Comparison of ENCODE assay signal across 8 mouse cellular contexts in genomic region chr5:150152071-150152879, GRCm38 (mm10). TPM values are rescaled to one million over a fixed set of nuclear protein-coding genes. Genes with fewer than 3 reads are reported as not detected.
DNase-seq lines count a peak whose midpoint lies in the region; ATAC-seq and TF ChIP-seq lines count a peak whose summit lies in the region.

No protein-coding gene starts in this region.

- H3K4me1 ChIP-seq in forebrain, embryonic 16.5 days (replicated peaks; ENCODE audit: control insufficient read depth, insufficient read depth, low read length) = peaks cover 17% of the 10 kb centered on the region
- H3K4me1 ChIP-seq in limb, embryonic 12.5 days (replicated peaks) = peaks cover 8% of the 10 kb centered on the region; the same call in 1 of the 2 replicates

- WGBS in forebrain, embryonic 16.5 days = 63% methylated on average over 22 of the region's 22 CpGs
- WGBS in limb, embryonic 12.5 days = 52% methylated on average over 22 of the region's 22 CpGs

- no peak overlapping the region for H3K9ac ChIP-seq in forebrain, embryonic 16.5 days (replicated peaks; ENCODE audit: low read depth, low read length)
- no peak overlapping the region for H3K9ac ChIP-seq in limb, embryonic 12.5 days (replicated peaks)

- H3K36me3 ChIP-seq in forebrain, embryonic 16.5 days (ENCODE audit: control insufficient read depth, insufficient read depth) = no peaks in the 10 kb centered on the region
- no peaks in the 10 kb centered on the region for H3K36me3 ChIP-seq in limb, embryonic 12.5 days

- H3K27ac ChIP-seq in layer of hippocampus, adult 2 months = peak overlapping the region; percentile 95
- H3K27ac ChIP-seq in forebrain, embryonic 16.5 days (ENCODE audit: low read length) = peak overlapping the region; percentile 75
- H3K27ac ChIP-seq in limb, embryonic 12.5 days = no peak overlapping the region

- TF ChIP-seq CTCF in layer of hippocampus, adult 2 months (conservative IDR thresholded peaks at IDR 0.05) = no peak

- ATAC-seq in forebrain, embryonic 16.5 days = peak; percentile 49
- ATAC-seq in limb, embryonic 12.5 days (ENCODE audit: insufficient number of reproducible peaks, insufficient read depth, low FRiP score, low TSS enrichment, low read depth) = peak; percentile 91
- no peak for ATAC-seq in megakaryocyte, adult 5-6 weeks (ENCODE audit: poor library complexity, severe bottlenecking)

- H3K4me2 ChIP-seq in forebrain, embryonic 16.5 days (ENCODE audit: low read length) = no peak overlapping the region
- H3K4me2 ChIP-seq in limb, embryonic 12.5 days = peak overlapping the region; percentile 30; the same call in 1 of the 2 replicates

- peak in 1 of 2 experiments; percentile 56 for DNase-seq in layer of hippocampus, adult 2 months (ENCODE audit: low spot score in 2 of 2)
- DNase-seq in layer of hippocampus, adult 9-10 months (ENCODE audit: low spot score) = no peak
- DNase-seq in cerebellum, adult 9-11 months = peak; percentile 65
- peak; percentile 56 for DNase-seq in skeletal muscle tissue, adult 2 months (ENCODE audit: low read depth, low spot score)
- no peak for DNase-seq in ovary, adult 18-20 months (ENCODE audit: low spot score)

- H3K27me3 ChIP-seq in forebrain, embryonic 16.5 days (replicated peaks; ENCODE audit: control insufficient read depth, insufficient read depth, low read length) = no peaks in the 10 kb centered on the region
- H3K27me3 ChIP-seq in limb, embryonic 12.5 days = no peaks in the 10 kb centered on the region

- H3K9me3 ChIP-seq in forebrain, embryonic 16.5 days (ENCODE audit: control insufficient read depth, low read length) = no peaks in the 10 kb centered on the region
- H3K9me3 ChIP-seq in limb, embryonic 12.5 days = no peaks in the 10 kb centered on the region

- H3K4me3 ChIP-seq in layer of hippocampus, adult 2 months = peak overlapping the region; percentile 26; the same call in 1 of the 2 replicates
- no peak overlapping the region for H3K4me3 ChIP-seq in forebrain, embryonic 16.5 days (replicated peaks; ENCODE audit: low read length)
- H3K4me3 ChIP-seq in limb, embryonic 12.5 days (replicated peaks) = no peak overlapping the region; the same call in 1 of the 2 replicates

RNA-seq across cellular contexts. Expression of gene Fry, which starts 33.8 kb away (rescaled TPM):
- 100 to 1,000 TPM; 215 to 246 TPM for total RNA-seq in layer of hippocampus, adult 2 months (2021)
- polyA plus RNA-seq in forebrain, embryonic 16.5 days (2015; fragmentation: Nextera tagmentation; extraction: Ambion mirVana) = 35.1 and 45.4 TPM in 2 replicates
- 6.9 and 7.3 TPM in 2 replicates for polyA plus RNA-seq in limb, embryonic 12.5 days (2016; fragmentation: Nextera tagmentation; extraction: Ambion mirVana)
- 74.5 and 74.8 TPM in 2 replicates for total RNA-seq in megakaryocyte, adult 5-6 weeks (2015)
- total RNA-seq in megakaryocyte, adult 5-6 weeks (2017) = 52.2 and 66.5 TPM in 2 replicates

Comparison
In these comparisons a context has a peak if more than half of its experiments do, and no peak if none do; other contexts are left out.
1. DNase-seq: peak in cerebellum, adult 9-11 months (single experiment) and skeletal muscle tissue, adult 2 months (single experiment); none in layer of hippocampus, adult 9-10 months (single experiment) and ovary, adult 18-20 months (single experiment).